Mouse (Mus musculus) splenic B cell, adult 2 months (primary cell): ENCODE measurements around the gene Ppp1r12b.

Experiments
- DNase-seq: peaks from one replicate; pipeline ENCODE4 v3.0.0-alpha.2; 2011; ENCODE audit warnings: low read depth, low spot score
- H3K27me3 ChIP-seq: 2 replicates; pipeline ENCODE4 v1.6.1; 2012; ENCODE audit warnings: mild to moderate bottlenecking, low read length, moderate library complexity, mixed read lengths; ENCODE audit not compliant: control insufficient read depth, poor library complexity, insufficient read depth, severe bottlenecking
- H3K36me3 ChIP-seq: 2 replicates; pipeline ENCODE4 v1.6.1; 2012; ENCODE audit warnings: mild to moderate bottlenecking, low read length, moderate library complexity, mixed read lengths; ENCODE audit not compliant: control insufficient read depth, poor library complexity, insufficient read depth, severe bottlenecking

The Ppp1r12b gene

DNA sequence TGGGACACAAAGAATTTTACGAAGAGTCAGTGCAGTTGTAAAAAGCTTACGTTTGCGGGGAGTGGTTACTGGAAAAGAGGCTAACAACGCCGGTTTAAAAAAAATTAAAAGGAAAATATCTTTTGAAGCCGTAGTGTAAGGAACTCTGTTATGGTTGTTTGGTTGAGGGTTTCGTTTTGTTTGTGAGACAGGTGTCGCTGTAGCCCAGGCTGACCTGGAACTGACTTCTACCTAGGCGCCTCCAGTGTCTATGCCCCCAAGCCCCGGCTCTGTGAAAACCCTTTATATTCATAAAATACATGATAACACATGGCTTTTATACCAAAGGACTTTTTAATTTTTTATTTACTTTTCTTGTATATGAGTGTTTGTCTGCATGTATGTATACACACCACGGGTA lies 7.1 kb upstream of the Ppp1r12b start:
- Histone ChIP-seq H3K27me3 (no peaks in the 10 kb centered on the region), H3K36me3 (no peaks in the 10 kb centered on the region)
- DNase-seq: peak; percentile 67

DNA sequence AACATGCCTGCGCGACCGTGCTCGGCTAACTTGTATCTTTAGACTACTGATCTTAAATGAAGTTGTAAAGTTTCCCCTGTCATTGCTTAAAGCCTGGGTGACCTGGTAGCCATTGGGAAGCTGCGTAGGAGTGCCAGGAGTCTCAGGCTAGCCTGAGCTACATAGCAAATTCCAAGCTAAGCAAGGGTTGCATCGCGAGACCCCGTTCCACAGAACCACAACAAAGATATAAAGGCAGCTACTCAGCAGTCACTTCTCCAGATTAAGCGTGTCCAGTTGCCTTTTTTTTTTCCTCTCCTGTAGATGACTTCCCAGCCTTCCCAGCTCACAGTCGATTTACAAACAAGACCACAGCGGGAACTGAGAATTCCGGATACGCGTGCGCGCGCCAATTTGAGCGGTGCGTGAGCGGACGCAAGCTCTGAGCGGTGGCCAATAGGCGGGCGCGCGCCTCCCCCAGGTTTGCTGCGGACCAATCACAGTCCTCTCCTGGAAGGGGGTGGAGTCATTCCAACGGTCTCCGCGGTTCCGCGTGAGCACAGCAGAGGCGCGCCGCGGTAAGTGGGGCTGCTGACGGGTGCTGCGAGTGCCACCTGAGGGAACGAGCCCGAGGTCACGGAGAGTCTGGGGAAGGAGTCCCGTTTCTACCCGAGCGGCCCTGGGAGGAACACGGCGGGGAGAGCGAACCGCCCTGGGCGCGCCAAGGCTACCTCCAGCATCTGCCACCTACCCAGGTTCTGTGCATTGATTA lies 6.5 kb upstream of the Ppp1r12b start, which contains the start of gene Ube2t:
Gene Ube2t, plus strand, starts transcription at position 513 of the 751 bp plus-strand sequence.
- peak; percentile 94 for DNase-seq
- Histone ChIP-seq H3K36me3 (no peaks in the 10 kb centered on the region), H3K27me3 (no peaks in the 10 kb centered on the region)

DNA sequence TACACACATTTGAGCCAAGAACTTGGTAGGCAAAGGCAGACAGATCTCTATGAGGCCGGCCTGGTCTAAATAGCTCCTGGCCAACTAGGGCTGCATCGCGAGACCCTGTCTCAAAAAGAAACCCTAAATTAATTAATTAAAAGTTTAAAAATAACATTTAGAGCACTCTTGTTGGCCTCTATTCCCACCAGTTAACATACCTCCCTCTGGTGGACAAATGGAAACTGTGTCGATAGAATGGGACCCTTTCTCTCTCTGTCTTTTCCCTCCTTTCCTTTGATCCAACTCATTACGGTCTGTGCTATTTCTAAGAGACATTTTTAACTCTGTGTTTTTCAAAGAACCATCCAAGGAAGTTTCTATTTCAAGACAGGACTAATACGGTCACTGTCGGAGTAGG lies 4.9 kb upstream of the Ppp1r12b start:
- H3K36me3 ChIP-seq: no peaks in the 10 kb centered on the region
- peak; percentile 11 for DNase-seq
- H3K27me3 ChIP-seq: no peaks in the 10 kb centered on the region

DNA sequence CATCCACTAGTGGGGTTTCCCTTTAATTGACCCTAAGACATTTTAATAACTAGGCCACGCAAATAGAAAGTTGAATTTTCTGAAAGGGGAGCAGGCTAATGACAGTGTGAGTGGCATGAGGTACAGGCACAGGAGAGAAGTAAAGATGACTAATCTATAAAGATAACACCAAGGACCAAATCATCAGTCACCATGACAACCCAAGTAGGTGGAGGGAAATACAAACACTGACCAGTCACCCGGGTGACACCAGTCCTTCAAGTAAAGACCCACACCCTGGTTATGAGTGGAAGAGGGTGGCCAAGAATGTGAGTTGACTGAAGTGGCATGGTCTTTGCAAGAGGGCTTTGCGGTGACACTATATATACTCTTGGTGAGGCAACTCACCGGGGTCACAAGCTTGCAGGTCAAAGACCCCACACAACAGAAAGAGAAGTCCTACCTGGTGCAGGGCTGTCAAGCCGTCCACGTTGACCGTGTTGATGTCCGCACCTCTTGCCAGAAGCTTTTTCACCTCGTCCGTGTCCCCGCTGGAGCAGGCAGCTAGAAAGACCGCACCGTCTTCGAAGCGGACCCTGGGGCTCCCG lies 599 bp downstream of the Ppp1r12b start:
- H3K27me3 ChIP-seq: no peaks in the 10 kb centered on the region
- H3K36me3 ChIP-seq: no peaks in the 10 kb centered on the region
- peak; percentile 24 for DNase-seq

DNA sequence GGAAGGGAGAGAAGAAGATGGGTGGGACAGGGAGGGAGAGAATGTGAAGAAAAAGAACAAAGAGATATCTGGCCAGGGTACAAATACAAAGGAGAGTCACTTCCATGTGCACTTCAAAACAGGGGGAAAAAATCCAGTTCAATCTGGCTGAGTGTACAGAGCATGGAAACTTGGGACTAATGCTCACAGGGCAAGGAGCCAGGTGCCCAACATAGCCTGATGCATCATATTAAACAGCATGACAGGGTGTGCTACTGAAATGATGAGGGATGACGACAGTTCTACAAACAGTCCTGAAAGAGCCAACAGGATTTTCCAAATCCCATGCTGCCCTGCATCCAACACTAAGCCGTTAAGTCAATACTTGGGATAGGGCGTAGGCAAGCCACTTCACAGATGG lies 5.8 kb downstream of the Ppp1r12b start:
- no peaks in the 10 kb centered on the region for H3K27me3 ChIP-seq
- H3K36me3 ChIP-seq: no peaks in the 10 kb centered on the region
- no peak for DNase-seq

DNA sequence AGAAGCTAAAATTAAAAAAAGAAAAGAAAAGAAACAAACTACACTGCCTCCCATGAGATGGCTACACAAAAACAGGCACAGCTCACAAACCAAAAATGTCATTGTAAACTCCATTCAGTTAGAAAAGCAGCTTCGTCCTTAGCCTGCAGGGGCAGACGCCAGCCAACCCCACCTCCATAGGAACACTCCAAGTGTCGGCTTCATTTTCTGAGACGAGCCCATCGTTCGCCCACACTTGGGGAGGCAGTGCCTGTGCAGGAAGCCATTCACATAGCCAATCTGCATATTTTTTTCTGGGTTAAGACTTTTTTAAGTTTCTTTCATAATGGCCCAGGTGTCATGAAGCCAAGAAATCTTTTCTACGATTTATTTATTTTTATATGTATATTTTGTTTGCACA lies 8.2 kb downstream of the Ppp1r12b start:
- H3K36me3 ChIP-seq: no peaks in the 10 kb centered on the region
- no peaks in the 10 kb centered on the region for H3K27me3 ChIP-seq
- DNase-seq: no peak

DNA sequence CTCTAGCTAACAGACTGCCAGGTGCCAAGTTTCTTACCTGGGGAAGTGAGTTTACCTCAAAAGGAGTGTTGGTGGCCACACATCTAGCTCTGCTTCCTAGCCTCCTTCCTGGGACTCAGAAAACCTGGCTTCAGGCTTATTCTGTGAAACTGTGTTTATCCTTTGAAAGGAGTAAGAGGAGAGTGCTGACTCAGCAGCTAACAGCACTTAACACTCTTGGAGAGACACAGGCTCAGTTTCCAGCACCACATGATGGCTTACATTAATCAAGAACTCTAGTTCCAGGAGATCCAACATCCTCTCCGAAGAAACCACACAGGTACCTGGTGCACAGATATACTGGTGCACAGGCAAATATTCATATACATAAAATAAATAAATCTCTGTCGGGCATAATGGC lies 12.8 kb downstream of the Ppp1r12b start:
- DNase-seq: no peak
- Histone ChIP-seq H3K36me3 (no peaks in the 10 kb centered on the region), H3K27me3 (no peaks in the 10 kb centered on the region)

DNA sequence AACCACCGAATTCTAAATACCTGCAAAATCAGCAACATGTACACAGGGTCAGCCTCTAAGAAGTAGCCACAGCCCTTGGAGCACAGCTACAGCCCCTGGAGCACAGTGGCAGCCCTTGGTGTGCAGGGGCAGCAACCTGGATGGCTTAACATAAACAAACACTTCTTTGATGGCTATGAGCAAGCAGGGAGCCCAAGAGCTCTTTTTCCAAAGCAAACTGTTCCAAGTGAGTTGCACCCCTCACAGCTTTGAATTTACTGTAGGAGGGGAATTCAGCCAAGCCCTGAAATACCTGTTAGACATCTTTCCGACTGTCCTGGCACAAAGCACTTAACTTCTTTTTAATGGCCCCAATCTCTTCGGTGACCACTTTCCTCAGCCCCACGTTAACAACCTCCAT lies 14.9 kb downstream of the Ppp1r12b start:
- no peak for DNase-seq
- no peaks in the 10 kb centered on the region for H3K36me3 ChIP-seq
- H3K27me3 ChIP-seq: no peaks in the 10 kb centered on the region

DNA sequence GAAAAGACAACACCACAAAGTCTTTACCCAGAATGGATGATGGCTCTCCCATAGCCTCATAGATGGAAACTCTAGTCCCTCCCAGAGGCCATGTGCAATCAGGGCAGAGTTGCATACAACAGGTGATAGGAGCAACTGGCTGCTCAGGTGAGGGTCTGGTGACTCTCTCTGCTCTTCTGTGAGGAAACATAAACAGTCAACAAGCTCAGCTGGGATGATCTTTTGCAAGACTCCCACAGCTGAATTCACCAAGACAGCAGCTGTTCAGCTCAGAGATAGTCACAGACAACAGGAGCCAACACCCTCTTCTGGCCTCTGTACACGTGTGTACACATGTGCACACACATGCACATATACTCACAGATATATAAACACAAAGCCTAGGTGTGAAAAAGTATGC lies 17.5 kb downstream of the Ppp1r12b start:
- H3K27me3 ChIP-seq: no peaks in the 10 kb centered on the region
- DNase-seq: no peak
- H3K36me3 ChIP-seq: no peaks in the 10 kb centered on the region

DNA sequence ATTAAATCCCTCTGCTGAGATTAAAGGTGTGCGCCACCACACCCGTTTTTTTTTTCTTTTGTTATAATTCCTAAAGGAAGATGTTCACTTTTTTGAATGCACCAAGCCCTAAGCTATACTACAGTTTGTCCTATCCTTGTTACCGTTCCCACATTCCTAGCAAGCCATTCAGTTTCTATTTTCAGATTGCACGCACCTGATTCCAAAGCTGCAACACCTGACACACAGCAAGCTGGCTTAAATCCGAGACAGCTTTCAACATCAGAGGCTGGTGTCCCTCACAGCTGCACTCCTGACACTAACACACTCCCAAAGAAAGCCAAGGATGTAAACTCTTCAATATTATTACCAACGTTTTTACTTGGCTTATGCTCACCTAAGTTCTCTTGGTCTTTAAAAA lies 19.4 kb downstream of the Ppp1r12b start:
- Histone ChIP-seq H3K27me3 (no peaks in the 10 kb centered on the region), H3K36me3 (no peaks in the 10 kb centered on the region)
- DNase-seq: no peak

DNA sequence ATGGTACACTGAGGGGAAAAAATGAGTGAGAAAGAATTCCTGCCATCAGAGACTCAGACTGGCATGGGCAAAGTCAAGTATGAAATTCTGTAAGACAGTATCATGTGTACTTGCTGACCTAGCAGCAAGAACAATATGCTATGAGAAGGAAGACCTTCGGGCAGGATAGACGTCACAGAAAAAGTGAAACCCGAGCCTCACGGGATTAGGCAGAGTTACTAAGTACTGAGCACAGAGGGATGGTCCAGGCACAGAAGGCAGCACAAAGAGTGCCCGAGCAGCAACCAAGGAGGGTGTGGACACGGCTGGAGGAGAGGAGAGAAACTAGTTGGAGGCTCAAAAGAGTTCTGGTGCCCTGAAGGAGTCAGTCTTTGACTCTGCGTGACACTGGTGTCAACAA lies 23.3 kb downstream of the Ppp1r12b start:
- no peaks in the 10 kb centered on the region for H3K27me3 ChIP-seq
- DNase-seq: no peak
- no peaks in the 10 kb centered on the region for H3K36me3 ChIP-seq

DNA sequence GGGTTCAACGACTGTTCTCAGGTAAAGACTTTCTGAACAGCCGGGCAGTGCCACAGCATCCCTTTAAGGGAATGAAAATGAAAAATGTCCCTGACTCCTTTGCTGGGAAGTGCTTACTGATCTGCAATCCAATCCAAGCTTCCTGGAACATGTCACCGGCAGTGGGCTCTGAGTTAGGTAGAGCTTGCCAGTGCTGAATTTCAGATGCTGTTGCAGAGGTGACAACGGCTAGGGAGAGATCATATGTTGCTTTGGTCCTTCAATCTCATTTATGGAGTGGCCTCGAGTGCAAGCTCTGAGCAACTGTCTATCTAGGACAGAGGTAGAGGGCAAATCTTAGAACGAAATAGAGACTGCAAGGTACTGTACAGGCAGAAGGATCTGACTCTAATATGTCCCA lies 36.7 kb downstream of the Ppp1r12b start:
- DNase-seq: no peak
- Histone ChIP-seq H3K36me3 (no peaks in the 10 kb centered on the region), H3K27me3 (no peaks in the 10 kb centered on the region)

DNA sequence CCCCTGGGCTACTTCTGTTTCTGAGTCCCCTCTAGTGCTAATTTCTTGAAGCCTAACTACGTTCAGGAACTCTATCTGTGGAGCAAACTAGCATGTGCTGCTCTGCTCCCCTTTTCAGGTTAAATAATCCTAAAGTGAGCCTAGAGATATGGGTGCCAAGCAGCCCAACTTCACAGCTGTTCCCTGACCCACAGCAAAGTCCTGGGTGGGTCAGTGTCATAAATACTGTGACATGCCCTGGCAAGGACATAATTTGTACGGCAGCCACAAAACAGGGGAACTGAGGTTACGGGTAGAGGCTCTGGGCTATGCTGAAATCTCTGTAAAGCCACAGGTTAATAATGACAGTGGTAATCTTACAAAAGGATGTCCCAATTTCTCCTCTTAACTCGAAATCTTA lies 40.3 kb downstream of the Ppp1r12b start:
- no peaks in the 10 kb centered on the region for H3K36me3 ChIP-seq
- no peak for DNase-seq
- H3K27me3 ChIP-seq: no peaks in the 10 kb centered on the region

DNA sequence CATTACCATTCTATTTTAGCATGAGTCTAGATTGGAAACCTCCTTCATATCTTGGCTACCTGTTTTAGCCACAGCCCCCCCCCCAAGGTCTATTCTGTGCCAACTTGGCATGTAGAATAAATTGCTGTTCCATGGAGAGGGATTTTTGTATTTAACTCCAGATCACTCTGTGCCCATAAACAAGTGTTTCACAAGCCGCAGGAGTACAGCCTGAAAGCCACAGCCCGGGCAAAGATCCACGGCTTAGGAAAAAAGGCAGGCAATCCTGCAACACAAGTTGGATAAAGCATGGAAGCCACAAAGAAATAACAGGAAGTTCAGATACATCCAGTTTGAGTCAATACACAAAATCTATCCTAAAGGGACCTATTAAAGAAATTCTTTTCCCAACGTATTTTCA lies 42.2 kb downstream of the Ppp1r12b start:
- H3K36me3 ChIP-seq: no peaks in the 10 kb centered on the region
- DNase-seq: no peak
- H3K27me3 ChIP-seq: no peaks in the 10 kb centered on the region

DNA sequence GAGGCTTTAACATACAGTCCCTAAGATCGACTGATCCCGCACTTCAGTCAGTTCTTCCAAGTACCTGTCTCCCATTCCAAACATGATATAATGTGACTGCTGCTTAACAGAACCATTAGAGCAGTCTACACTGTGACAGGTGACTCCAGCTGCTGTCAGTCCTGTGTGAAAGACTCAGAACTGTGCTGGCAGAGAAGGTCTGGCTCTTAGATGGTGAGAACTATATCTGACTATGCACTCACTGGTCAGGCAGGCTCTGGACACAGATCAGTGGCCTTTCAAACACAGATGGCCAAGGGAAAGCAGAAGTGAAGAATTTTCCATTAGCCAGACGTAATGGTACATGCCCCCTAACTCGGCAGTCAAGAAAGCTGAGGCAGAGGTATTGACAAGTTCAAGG lies 43.9 kb downstream of the Ppp1r12b start:
- Histone ChIP-seq H3K27me3 (no peaks in the 10 kb centered on the region), H3K36me3 (no peaks in the 10 kb centered on the region)
- DNase-seq: peak; percentile 43

DNA sequence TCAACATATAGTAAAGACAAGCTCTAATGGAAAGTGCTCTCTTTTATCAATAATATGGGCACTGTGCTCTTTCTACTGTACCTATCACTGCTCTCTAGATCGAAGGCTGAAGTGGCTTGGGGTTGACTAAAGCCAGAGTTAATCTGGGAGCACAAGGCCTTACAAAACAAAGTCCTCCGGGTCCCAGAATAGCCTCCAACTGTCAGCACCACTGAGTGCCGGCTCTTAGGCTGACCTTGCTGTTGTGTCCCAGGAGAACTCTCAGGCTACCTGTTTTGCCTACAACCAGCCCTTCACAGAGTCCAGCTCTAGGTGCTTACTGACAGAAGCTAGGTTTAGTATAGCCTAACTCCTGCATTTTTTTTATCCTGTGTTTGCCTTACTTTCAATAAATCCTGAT lies 45.7 kb downstream of the Ppp1r12b start:
- H3K36me3 ChIP-seq: no peaks in the 10 kb centered on the region
- no peak for DNase-seq
- no peaks in the 10 kb centered on the region for H3K27me3 ChIP-seq
